Mouse (Mus musculus): Measurements from ENCODE around the gene Mcf2.

DNA sequence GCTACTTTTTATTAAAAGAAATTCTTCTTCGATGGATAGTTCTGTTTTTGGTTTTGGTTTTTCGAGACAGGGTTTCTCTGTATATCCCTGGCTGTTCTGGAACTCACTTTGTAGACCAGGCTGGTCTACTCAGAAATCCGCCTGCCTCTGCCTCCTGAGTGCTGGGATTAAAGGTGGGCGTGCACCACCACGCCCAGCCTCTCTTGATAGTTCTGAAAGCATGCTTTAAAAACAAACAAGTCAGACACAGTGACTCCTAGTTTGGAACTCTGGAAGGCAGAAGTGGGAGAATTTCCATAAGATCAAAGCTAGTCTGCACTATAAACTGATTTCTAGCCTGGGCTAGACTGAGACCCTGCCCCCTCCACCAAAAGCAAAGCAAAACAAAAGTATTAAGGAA is 8.8 kb downstream of the Mcf2 start:
- TF ChIP-seq CTCF (IDR thresholded peaks at IDR 0.05) (no peak), EP300 (IDR thresholded peaks at IDR 0.05) (no peak)
